Mouse (Mus musculus): ENCODE data around the gene Dhps. TPM values are rescaled to one million over a fixed set of nuclear protein-coding genes. Genes with fewer than 3 reads are reported as not detected.

Dhps gene
- polyA plus RNA-seq, 1 experiment from 2014 or later: 69.4 TPM

DNA sequence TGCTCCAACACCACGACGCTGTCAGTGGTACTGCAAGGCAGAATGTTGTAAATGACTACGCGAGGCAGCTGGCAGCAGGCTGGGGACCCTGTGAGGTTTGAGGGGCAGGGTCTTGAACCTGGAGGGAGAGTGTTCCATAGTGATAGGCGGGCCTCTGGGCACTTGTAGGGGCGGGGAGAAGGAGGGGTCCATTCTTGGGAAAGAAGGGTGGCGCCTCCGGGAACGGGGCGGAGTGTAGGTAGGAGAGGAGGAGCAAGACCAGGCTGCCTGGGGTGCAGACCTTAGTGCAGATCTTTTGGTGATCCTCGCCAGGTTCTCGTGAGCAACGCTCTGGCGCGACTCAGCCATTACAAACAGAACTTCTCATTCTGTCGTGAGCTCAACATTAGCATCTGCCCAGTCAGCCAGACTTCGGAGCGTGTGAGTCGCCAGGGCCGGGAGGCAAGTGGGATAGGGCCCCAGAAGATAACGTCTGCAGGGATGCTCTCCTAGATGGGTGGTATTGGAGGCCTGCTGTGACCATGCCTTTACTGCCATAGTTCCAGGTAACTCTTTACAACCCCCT is 20.1 kb downstream of the Dhps start:
- no peak overlapping the region for H3K4me3 ChIP-seq (ENCODE audit: low read depth, low read length)
- H3K4me2 ChIP-seq (ENCODE audit: low read depth, severe bottlenecking): no peak overlapping the region
- ATAC-seq (ENCODE audit: insufficient number of reproducible peaks, low FRiP score, low TSS enrichment, low read depth) (no peak), DNase-seq (ENCODE audit: low spot score) (no peak)
- H3K9ac ChIP-seq (ENCODE audit: low read length): no peak overlapping the region
- H3K9me3 ChIP-seq (ENCODE audit: control insufficient read depth, low read length): no peaks in the 10 kb centered on the region
- no peak overlapping the region for H3K27ac ChIP-seq (replicated peaks; ENCODE audit: low read depth, low read length)
- 29% methylated on average over 21 of the region's 21 CpGs for WGBS
- no peaks in the 10 kb centered on the region for H3K27me3 ChIP-seq (ENCODE audit: control insufficient read depth, insufficient read depth, low read length)
- peaks cover 10% of the 10 kb centered on the region; the same call in 1 of the 2 replicates for H3K36me3 ChIP-seq (ENCODE audit: control insufficient read depth, insufficient read depth, low read length)
- no peaks in the 10 kb centered on the region for H3K4me1 ChIP-seq (ENCODE audit: control insufficient read depth, insufficient read depth, low read length)

DNA sequence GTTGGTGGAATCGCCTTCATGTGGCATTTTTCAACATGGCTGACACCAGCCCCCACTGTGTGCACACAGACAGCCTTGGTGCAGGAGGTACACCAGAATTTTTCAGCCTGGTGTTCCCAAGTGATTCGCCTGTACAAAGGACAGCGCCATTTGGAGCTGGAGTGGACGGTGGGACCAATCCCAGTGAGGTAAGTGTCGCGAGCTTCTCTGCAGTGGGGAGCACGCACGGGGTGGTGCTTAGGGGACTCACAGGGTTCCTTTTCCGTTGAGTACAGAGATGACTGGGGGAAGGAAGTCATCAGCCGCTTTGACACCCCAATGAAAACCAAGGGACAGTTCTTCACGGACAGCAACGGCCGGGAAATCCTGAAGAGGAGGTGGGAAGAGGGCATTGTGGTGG is 23.5 kb downstream of the Dhps start:
- 92% methylated on average over 13 of the region's 13 CpGs for WGBS
- no peak overlapping the region for H3K27ac ChIP-seq (replicated peaks; ENCODE audit: low read depth, low read length)
- H3K9ac ChIP-seq (ENCODE audit: low read length): no peak overlapping the region
- no peak overlapping the region for H3K4me3 ChIP-seq (ENCODE audit: low read depth, low read length)
- H3K4me2 ChIP-seq (ENCODE audit: low read depth, severe bottlenecking): no peak overlapping the region
- no peaks in the 10 kb centered on the region for H3K27me3 ChIP-seq (ENCODE audit: control insufficient read depth, insufficient read depth, low read length)
- H3K4me1 ChIP-seq (ENCODE audit: control insufficient read depth, insufficient read depth, low read length): no peaks in the 10 kb centered on the region
- ATAC-seq (ENCODE audit: insufficient number of reproducible peaks, low FRiP score, low TSS enrichment, low read depth) (no peak), DNase-seq (ENCODE audit: low spot score) (no peak)
- H3K9me3 ChIP-seq (ENCODE audit: control insufficient read depth, low read length): no peaks in the 10 kb centered on the region
- peaks cover 15% of the 10 kb centered on the region for H3K36me3 ChIP-seq (ENCODE audit: control insufficient read depth, insufficient read depth, low read length)

DNA sequence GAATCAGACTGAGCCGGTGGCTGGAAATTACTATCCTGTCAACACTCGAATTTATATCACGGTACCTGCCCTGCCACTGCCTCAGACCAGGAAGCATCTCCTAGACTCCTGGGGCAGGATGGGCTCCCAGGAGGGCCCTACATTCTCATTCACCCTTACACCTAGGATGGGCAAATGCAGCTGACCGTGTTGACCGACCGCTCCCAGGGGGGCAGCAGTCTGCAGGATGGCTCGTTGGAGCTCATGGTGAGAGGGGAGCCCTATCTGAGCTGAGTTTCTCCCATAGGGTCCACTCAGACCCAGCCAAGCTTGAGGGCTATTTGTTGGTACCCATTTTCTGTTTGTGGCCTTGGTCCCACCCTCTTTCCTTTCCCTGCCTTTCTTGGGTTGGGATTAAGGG is 24.0 kb downstream of the Dhps start:
- 92% methylated on average over 7 of the region's 7 CpGs for WGBS

DNA sequence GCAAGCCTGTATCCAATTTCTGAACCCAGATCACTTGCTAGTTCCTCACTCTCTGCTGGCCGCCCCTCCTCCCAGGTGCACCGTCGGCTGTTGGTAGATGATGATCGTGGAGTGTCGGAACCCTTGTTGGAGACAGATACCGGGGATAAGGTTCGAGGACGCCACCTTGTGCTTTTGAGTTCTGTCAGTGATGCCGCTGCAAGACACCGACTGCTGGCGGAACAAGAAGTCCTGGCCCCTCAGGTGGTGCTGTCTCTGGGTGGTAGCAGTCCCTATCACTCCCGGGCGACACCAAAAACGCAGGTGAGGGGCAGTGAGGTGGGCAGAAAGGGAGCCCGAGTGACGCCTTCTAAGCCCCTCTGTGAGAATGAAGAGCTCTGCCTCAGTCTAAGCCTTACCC is 24.6 kb downstream of the Dhps start:
- Histone ChIP-seq H3K36me3 (ENCODE audit: control insufficient read depth, insufficient read depth, low read length) (peaks cover 14% of the 10 kb centered on the region), H3K27ac (replicated peaks; ENCODE audit: low read depth, low read length) (no peak overlapping the region), H3K9ac (ENCODE audit: low read length) (no peak overlapping the region), H3K4me3 (ENCODE audit: low read depth, low read length) (no peak overlapping the region), H3K9me3 (ENCODE audit: control insufficient read depth, low read length) (no peaks in the 10 kb centered on the region), H3K4me1 (ENCODE audit: control insufficient read depth, insufficient read depth, low read length) (no peaks in the 10 kb centered on the region), H3K27me3 (ENCODE audit: control insufficient read depth, insufficient read depth, low read length) (no peaks in the 10 kb centered on the region), H3K4me2 (ENCODE audit: low read depth, severe bottlenecking) (no peak overlapping the region)
- WGBS: 90% methylated on average over 16 of the region's 16 CpGs
- DNase-seq (ENCODE audit: low spot score): no peak
- no peak for ATAC-seq (ENCODE audit: insufficient number of reproducible peaks, low FRiP score, low TSS enrichment, low read depth)

More for the DNA sequence above, 24.0 kb downstream of the Dhps start:
- no peak overlapping the region for H3K27ac ChIP-seq (replicated peaks; ENCODE audit: low read depth, low read length)
- no peak overlapping the region for H3K9ac ChIP-seq (ENCODE audit: low read length)
- no peaks in the 10 kb centered on the region for H3K4me1 ChIP-seq (ENCODE audit: control insufficient read depth, insufficient read depth, low read length)
- H3K4me3 ChIP-seq (ENCODE audit: low read depth, low read length): no peak overlapping the region
- ATAC-seq (ENCODE audit: insufficient number of reproducible peaks, low FRiP score, low TSS enrichment, low read depth): no peak
- no peak for DNase-seq (ENCODE audit: low spot score)
- H3K4me2 ChIP-seq (ENCODE audit: low read depth, severe bottlenecking): no peak overlapping the region
- H3K36me3 ChIP-seq (ENCODE audit: control insufficient read depth, insufficient read depth, low read length): peaks cover 15% of the 10 kb centered on the region
- no peaks in the 10 kb centered on the region for H3K27me3 ChIP-seq (ENCODE audit: control insufficient read depth, insufficient read depth, low read length)
- H3K9me3 ChIP-seq (ENCODE audit: control insufficient read depth, low read length): no peaks in the 10 kb centered on the region

DNA sequence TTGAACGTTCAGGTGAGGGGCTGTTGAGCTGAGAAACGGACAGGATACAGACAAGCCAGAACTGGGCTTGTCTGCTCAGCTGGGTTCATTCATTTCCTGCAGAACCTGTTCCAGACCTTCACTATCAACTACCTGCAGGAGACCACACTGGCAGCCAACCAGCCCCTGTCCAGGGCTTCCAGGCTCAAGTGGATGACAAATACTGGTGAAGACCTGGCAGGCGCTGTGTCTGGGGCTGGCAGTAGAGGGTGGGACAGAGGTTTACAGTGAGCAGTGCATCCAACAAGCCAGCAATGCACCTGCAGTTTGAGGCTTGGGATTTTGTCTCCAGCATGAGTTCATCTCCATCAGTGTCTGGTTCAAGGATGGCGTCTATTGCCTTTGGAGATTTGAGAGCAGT is 25.3 kb downstream of the Dhps start:
- Histone ChIP-seq H3K27me3 (ENCODE audit: control insufficient read depth, insufficient read depth, low read length) (no peaks in the 10 kb centered on the region), H3K9ac (ENCODE audit: low read length) (no peak overlapping the region), H3K4me2 (ENCODE audit: low read depth, severe bottlenecking) (no peak overlapping the region), H3K9me3 (ENCODE audit: control insufficient read depth, low read length) (no peaks in the 10 kb centered on the region), H3K36me3 (ENCODE audit: control insufficient read depth, insufficient read depth, low read length) (peaks cover 12% of the 10 kb centered on the region), H3K4me1 (ENCODE audit: control insufficient read depth, insufficient read depth, low read length) (no peaks in the 10 kb centered on the region), H3K27ac (replicated peaks; ENCODE audit: low read depth, low read length) (no peak overlapping the region), H3K4me3 (ENCODE audit: low read depth, low read length) (no peak overlapping the region)
- DNase-seq (ENCODE audit: low spot score) (no peak), ATAC-seq (ENCODE audit: insufficient number of reproducible peaks, low FRiP score, low TSS enrichment, low read depth) (no peak)
- WGBS: 93% methylated on average over 4 of the region's 4 CpGs

DNA sequence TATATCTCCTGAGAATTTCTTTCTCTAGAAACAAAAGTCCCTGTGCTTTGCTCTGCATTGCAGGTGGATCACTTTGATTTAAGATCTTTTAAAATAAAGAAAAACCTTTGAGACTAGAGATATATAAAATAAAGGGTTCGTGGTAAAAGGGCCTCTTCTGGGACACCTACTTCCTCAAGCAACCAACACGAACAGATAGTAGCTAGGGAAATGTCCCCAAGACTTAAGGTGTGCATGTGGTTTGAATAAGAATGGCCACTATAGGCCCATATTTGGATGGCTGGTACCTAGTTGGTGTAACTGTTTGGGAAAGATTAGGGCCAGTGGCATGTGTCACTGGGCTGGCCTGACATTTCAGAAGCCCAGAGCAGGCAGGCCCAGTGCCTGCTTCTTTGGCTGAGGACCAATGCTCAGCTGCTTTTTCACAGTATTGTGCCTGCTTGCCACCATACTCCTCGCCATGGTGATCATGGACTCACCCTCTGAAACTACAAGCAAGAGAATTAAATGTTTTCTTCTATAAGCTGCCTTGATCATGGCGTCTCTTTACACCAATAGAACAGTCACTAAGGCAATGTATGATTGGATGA is 28.6 kb downstream of the Dhps start:
- Histone ChIP-seq H3K27ac (replicated peaks; ENCODE audit: low read depth, low read length) (no peak overlapping the region), H3K4me3 (ENCODE audit: low read depth, low read length) (no peak overlapping the region), H3K4me1 (ENCODE audit: control insufficient read depth, insufficient read depth, low read length) (no peaks in the 10 kb centered on the region), H3K9ac (ENCODE audit: low read length) (no peak overlapping the region), H3K4me2 (ENCODE audit: low read depth, severe bottlenecking) (no peak overlapping the region), H3K9me3 (ENCODE audit: control insufficient read depth, low read length) (no peaks in the 10 kb centered on the region), H3K27me3 (ENCODE audit: control insufficient read depth, insufficient read depth, low read length) (no peaks in the 10 kb centered on the region), H3K36me3 (ENCODE audit: control insufficient read depth, insufficient read depth, low read length) (peaks cover 10% of the 10 kb centered on the region)
- DNase-seq (ENCODE audit: low spot score) (no peak), ATAC-seq (ENCODE audit: insufficient number of reproducible peaks, low FRiP score, low TSS enrichment, low read depth) (no peak)
- WGBS: 87% methylated on average over 4 of the region's 4 CpGs

DNA sequence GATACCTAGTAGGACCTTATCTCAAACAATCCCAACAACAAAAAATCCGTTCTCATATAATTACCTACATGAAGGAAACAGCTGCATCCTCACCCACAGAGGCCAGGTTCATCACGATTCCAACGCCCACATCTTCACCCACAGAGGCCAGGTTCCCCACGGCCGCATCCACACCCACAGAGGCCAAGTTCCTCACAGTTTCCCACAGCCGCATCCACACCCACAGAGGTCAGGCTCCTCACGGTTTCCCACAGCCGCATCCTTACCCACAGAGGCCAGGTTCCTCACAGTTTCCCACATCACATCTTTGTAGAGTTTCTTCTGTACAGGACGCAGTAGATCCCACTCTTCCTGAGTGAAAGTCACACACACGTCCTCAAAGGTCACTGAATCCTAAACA is 41.7 kb downstream of the Dhps start:
- no peak for ATAC-seq (ENCODE audit: insufficient number of reproducible peaks, low FRiP score, low TSS enrichment, low read depth)
- H3K9me3 ChIP-seq (ENCODE audit: control insufficient read depth, low read length): no peaks in the 10 kb centered on the region
- WGBS: 94% methylated on average over 10 of the region's 10 CpGs

DNA sequence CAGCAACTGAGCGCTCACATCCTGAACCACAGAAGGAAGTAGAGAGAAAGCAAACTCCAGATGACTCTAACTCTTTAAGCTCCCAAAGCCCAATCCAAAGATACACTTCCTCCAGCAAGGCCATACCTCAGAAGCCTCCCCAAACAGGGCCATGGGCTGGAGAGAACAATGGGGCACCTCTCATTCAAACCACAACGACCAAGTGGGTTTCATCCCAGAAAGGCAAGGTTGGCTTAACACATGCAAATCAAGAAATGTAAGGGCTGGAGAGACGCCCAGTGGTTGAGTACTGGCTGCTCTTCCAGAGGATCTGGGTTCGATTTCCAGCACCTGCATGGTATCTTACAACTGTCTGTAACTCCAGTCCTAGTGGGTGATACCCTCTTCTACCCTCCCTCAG is 43.9 kb downstream of the Dhps start:
- WGBS: 81% methylated on average over 4 of the region's 4 CpGs
- Histone ChIP-seq H3K9me3 (ENCODE audit: control insufficient read depth, low read length) (no peaks in the 10 kb centered on the region), H3K4me2 (ENCODE audit: low read depth, severe bottlenecking) (no peak overlapping the region), H3K27ac (replicated peaks; ENCODE audit: low read depth, low read length) (no peak overlapping the region), H3K36me3 (ENCODE audit: control insufficient read depth, insufficient read depth, low read length) (peaks cover 2% of the 10 kb centered on the region), H3K9ac (ENCODE audit: low read length) (no peak overlapping the region), H3K27me3 (ENCODE audit: control insufficient read depth, insufficient read depth, low read length) (no peaks in the 10 kb centered on the region), H3K4me3 (ENCODE audit: low read depth, low read length) (no peak overlapping the region), H3K4me1 (ENCODE audit: control insufficient read depth, insufficient read depth, low read length) (no peaks in the 10 kb centered on the region)
- ATAC-seq (ENCODE audit: insufficient number of reproducible peaks, low FRiP score, low TSS enrichment, low read depth) (no peak), DNase-seq (ENCODE audit: low spot score) (no peak)

More for the DNA sequence above, 41.7 kb downstream of the Dhps start:
- no peak for DNase-seq (ENCODE audit: low spot score)
- no peak overlapping the region for H3K9ac ChIP-seq (ENCODE audit: low read length)
- peaks cover 4% of the 10 kb centered on the region for H3K36me3 ChIP-seq (ENCODE audit: control insufficient read depth, insufficient read depth, low read length)
- no peaks in the 10 kb centered on the region for H3K4me1 ChIP-seq (ENCODE audit: control insufficient read depth, insufficient read depth, low read length)
- H3K4me2 ChIP-seq (ENCODE audit: low read depth, severe bottlenecking): no peak overlapping the region
- no peak overlapping the region for H3K27ac ChIP-seq (replicated peaks; ENCODE audit: low read depth, low read length)
- no peak overlapping the region for H3K4me3 ChIP-seq (ENCODE audit: low read depth, low read length)
- H3K27me3 ChIP-seq (ENCODE audit: control insufficient read depth, insufficient read depth, low read length): no peaks in the 10 kb centered on the region

DNA sequence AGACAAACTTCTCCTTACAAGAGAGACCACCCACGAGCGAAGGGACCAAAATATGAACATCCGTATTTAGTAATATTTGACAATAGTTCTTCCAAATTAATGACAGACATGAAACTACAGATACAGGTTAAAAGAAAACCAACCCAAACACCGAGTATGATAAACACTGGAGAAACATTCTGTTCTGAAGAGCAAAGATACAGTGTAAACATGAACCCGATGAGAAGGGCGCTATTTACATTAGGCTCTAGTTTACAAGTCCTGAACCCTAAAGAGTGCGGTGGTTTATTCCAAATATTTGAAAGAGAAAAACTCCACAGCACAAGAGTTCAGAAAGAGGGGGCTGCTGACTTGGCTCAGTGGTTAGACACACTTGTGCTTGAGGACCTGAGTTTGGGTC is 45.4 kb downstream of the Dhps start:
- Histone ChIP-seq H3K36me3 (ENCODE audit: control insufficient read depth, insufficient read depth, low read length) (no peaks in the 10 kb centered on the region), H3K4me3 (ENCODE audit: low read depth, low read length) (no peak overlapping the region), H3K4me1 (ENCODE audit: control insufficient read depth, insufficient read depth, low read length) (no peaks in the 10 kb centered on the region), H3K27me3 (ENCODE audit: control insufficient read depth, insufficient read depth, low read length) (no peaks in the 10 kb centered on the region), H3K4me2 (ENCODE audit: low read depth, severe bottlenecking) (no peak overlapping the region), H3K9me3 (ENCODE audit: control insufficient read depth, low read length) (no peaks in the 10 kb centered on the region), H3K27ac (replicated peaks; ENCODE audit: low read depth, low read length) (no peak overlapping the region), H3K9ac (ENCODE audit: low read length) (no peak overlapping the region)
- 92% methylated on average over 7 of the region's 7 CpGs for WGBS
- ATAC-seq (ENCODE audit: insufficient number of reproducible peaks, low FRiP score, low TSS enrichment, low read depth) (no peak), DNase-seq (ENCODE audit: low spot score) (no peak)
